Mouse (Mus musculus): ENCODE results near the gene Ubl3. TPM values are rescaled to one million over a fixed set of nuclear protein-coding genes. Genes with fewer than 3 reads are reported as not detected.

Gene Ubl3
- polyA plus RNA-seq, 1 experiment from 2014 or later = 74.8 TPM

DNA sequence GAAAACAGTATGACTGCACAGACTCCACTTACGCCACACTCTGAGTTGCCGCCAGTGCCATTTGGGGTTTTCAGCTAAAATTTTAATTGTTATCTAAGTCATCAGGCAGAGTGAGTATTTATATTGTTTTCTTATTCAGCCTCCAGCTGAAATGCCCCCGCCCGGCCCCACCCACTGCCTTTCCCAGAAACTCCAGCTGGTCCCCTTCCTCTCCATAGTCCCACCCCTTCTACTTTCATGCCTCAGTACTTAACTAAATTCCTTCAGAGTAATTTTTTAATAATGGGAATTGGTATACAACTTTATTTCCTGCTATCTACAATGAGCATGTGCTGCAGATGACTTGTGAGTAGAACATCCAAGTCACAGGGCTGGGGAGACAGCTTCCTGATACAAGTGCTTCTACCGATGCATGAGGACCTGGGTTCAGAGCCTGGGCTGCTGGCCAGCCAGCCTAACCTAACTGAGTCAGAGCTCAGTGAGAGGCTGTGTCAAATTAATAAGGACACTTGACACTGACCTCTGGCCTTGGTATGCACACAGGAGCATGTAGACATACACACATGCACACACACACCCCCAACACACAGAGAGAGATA lies 40.4 kb downstream of the Ubl3 start:
- no peak for ATAC-seq (ENCODE audit: insufficient read depth, low FRiP score, low read depth)
- Histone ChIP-seq H3K9me3 (no peaks in the 10 kb centered on the region), H3K27me3 (replicated peaks) (no peaks in the 10 kb centered on the region), H3K36me3 (no peaks in the 10 kb centered on the region; the same call in 1 of the 2 replicates), H3K4me3 (replicated peaks) (no peak overlapping the region), H3K27ac (no peak overlapping the region), H3K9ac (no peak overlapping the region), H3K4me1 (peaks cover 10% of the 10 kb centered on the region; the same call in 1 of the 2 replicates), H3K4me2 (no peak overlapping the region)
- WGBS = 60% methylated on average over 5 of the region's 5 CpGs

DNA sequence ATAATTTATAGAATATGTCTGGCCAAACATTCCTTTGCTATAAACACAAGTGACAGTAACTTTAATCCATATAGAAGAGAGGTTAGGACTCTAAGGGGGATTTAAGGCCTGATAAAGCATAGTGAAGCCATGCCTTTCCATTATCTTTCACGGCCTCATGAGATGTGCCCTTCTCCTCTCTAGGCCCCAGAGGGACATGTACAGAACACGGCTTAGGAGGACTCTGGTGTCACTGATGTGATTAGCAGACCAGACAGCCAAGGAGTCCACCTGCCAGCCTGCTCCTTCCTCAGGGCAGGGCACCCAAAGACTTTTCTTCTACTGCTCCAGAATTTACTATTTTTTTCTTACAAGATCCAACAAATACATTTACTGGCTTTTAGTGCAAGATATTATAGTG lies 42.3 kb downstream of the Ubl3 start:
- Histone ChIP-seq H3K9me3 (no peaks in the 10 kb centered on the region), H3K27me3 (replicated peaks) (no peaks in the 10 kb centered on the region), H3K27ac (no peak overlapping the region), H3K4me3 (replicated peaks) (no peak overlapping the region), H3K4me1 (peaks cover 10% of the 10 kb centered on the region; the same call in 1 of the 2 replicates), H3K36me3 (peaks cover 5% of the 10 kb centered on the region; the same call in 1 of the 2 replicates), H3K9ac (no peak overlapping the region), H3K4me2 (no peak overlapping the region)
- 53% methylated on average over 2 of the region's 2 CpGs for WGBS
- ATAC-seq (ENCODE audit: insufficient read depth, low FRiP score, low read depth) = no peak

GRCm38 (mm10) chr5:148509731-148510130 lies 42.9 kb downstream of the Ubl3 start:
- Histone ChIP-seq H3K27ac (no peak overlapping the region), H3K4me3 (replicated peaks) (no peak overlapping the region), H3K4me1 (peaks cover 10% of the 10 kb centered on the region; the same call in 1 of the 2 replicates), H3K36me3 (peaks cover 5% of the 10 kb centered on the region; the same call in 1 of the 2 replicates), H3K27me3 (replicated peaks) (no peaks in the 10 kb centered on the region), H3K4me2 (no peak overlapping the region), H3K9me3 (no peaks in the 10 kb centered on the region), H3K9ac (no peak overlapping the region)
- ATAC-seq (ENCODE audit: insufficient read depth, low FRiP score, low read depth) = no peak
- 68% methylated on average over 7 of the region's 7 CpGs for WGBS

GRCm38 (mm10) chr5:148508901-148509604 lies 43.5 kb downstream of the Ubl3 start:
- Histone ChIP-seq H3K9ac (no peak overlapping the region), H3K4me3 (replicated peaks) (no peak overlapping the region), H3K4me1 (peaks cover 10% of the 10 kb centered on the region; the same call in 1 of the 2 replicates), H3K9me3 (no peaks in the 10 kb centered on the region), H3K4me2 (no peak overlapping the region), H3K27me3 (replicated peaks) (no peaks in the 10 kb centered on the region), H3K27ac (no peak overlapping the region), H3K36me3 (peaks cover 5% of the 10 kb centered on the region; the same call in 1 of the 2 replicates)
- 0 out of 2 replicates have a peak, but pooled peaks have one; percentile 50 for ATAC-seq (ENCODE audit: insufficient read depth, low FRiP score, low read depth)
- 70% methylated on average over 11 of the region's 11 CpGs for WGBS

- Histone ChIP-seq H3K36me3 (peaks cover 5% of the 10 kb centered on the region; the same call in 1 of the 2 replicates), H3K9me3 (no peaks in the 10 kb centered on the region), H3K9ac (no peak overlapping the region), H3K27ac (no peak overlapping the region), H3K4me2 (no peak overlapping the region), H3K27me3 (replicated peaks) (no peaks in the 10 kb centered on the region), H3K4me1 (no peaks in the 10 kb centered on the region), H3K4me3 (replicated peaks) (no peak overlapping the region)
- no peak for ATAC-seq (ENCODE audit: insufficient read depth, low FRiP score, low read depth)
- WGBS = 93% methylated on average over 17 of the region's 17 CpGs
Observed at GRCm38 (mm10) chr5:148505381-148505780, 47.2 kb downstream of the Ubl3 start.

DNA sequence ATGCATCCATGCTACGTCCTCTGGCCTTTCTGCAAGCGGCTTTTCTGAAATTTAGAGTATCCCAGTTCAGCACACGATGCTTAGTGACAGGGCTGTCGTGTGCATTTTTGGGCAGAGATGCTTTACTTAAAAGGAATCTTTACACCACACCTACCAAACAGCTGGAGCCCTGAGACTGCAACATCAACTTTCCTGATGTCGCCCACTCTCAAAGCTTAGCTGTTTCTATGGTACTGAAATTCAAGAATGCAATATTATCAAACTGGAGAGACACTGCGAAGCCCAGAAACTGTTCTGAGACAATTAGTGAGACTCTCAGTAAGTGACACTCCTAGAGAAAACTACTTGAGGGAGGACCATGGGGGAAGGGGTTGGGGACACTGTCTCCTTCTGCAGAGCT lies 50.4 kb downstream of the Ubl3 start:
- Histone ChIP-seq H3K4me3 (replicated peaks) (no peak overlapping the region), H3K27me3 (replicated peaks) (no peaks in the 10 kb centered on the region), H3K36me3 (peaks cover 5% of the 10 kb centered on the region; the same call in 1 of the 2 replicates), H3K9ac (no peak overlapping the region), H3K27ac (no peak overlapping the region), H3K9me3 (no peaks in the 10 kb centered on the region), H3K4me2 (no peak overlapping the region), H3K4me1 (no peaks in the 10 kb centered on the region)
- no peak for ATAC-seq (ENCODE audit: insufficient read depth, low FRiP score, low read depth)
- WGBS = 88% methylated on average over 6 of the region's 6 CpGs

GRCm38 (mm10) chr5:148501228-148501957 lies 51.2 kb downstream of the Ubl3 start:
- Histone ChIP-seq H3K9ac (no peak overlapping the region), H3K4me3 (replicated peaks) (no peak overlapping the region), H3K27me3 (replicated peaks) (no peaks in the 10 kb centered on the region), H3K9me3 (no peaks in the 10 kb centered on the region), H3K27ac (no peak overlapping the region), H3K4me2 (no peak overlapping the region), H3K36me3 (peaks cover 5% of the 10 kb centered on the region; the same call in 1 of the 2 replicates), H3K4me1 (no peaks in the 10 kb centered on the region)
- 78% methylated on average over 6 of the region's 6 CpGs for WGBS
- ATAC-seq (ENCODE audit: insufficient read depth, low FRiP score, low read depth) = no peak

GRCm38 (mm10) chr5:148500516-148500915 lies 52.1 kb downstream of the Ubl3 start:
- H3K36me3 ChIP-seq = no peaks in the 10 kb centered on the region
- H3K27me3 ChIP-seq (replicated peaks) = no peaks in the 10 kb centered on the region
- WGBS = 75% methylated on average over 8 of the region's 8 CpGs
- no peak overlapping the region for H3K4me2 ChIP-seq
- no peak for ATAC-seq (ENCODE audit: insufficient read depth, low FRiP score, low read depth)
- H3K9ac ChIP-seq = no peak overlapping the region
- no peak overlapping the region for H3K4me3 ChIP-seq (replicated peaks)
- H3K9me3 ChIP-seq = no peaks in the 10 kb centered on the region
- no peaks in the 10 kb centered on the region for H3K4me1 ChIP-seq
- no peak overlapping the region for H3K27ac ChIP-seq

DNA sequence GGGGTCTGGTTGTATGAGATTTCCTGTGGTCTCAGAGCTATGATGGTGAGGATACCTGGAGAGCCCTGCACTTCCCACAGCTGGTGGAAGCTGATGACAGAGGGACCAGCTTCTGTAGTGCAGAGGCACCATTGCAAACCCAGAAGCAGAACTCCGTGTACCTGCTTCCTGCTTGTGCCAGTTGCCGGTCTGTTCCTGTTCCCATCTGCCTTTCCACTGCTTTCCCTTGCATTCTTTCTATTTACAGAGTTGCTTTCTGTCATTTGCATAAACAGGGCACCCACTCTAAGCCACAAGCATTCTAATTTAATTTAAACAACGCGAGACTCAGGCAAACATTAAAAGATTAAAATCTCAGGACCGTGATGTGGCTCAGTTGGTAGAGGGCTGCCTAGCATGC lies 53.0 kb downstream of the Ubl3 start:
- no peak overlapping the region for H3K4me2 ChIP-seq
- H3K4me1 ChIP-seq = no peaks in the 10 kb centered on the region
- no peak for ATAC-seq (ENCODE audit: insufficient read depth, low FRiP score, low read depth)
- no peaks in the 10 kb centered on the region for H3K9me3 ChIP-seq
- no peak overlapping the region for H3K4me3 ChIP-seq (replicated peaks)
- no peak overlapping the region for H3K9ac ChIP-seq
- WGBS = 59% methylated on average over 5 of the region's 5 CpGs
- no peak overlapping the region for H3K27ac ChIP-seq
- H3K36me3 ChIP-seq = no peaks in the 10 kb centered on the region
- H3K27me3 ChIP-seq (replicated peaks) = no peaks in the 10 kb centered on the region

DNA sequence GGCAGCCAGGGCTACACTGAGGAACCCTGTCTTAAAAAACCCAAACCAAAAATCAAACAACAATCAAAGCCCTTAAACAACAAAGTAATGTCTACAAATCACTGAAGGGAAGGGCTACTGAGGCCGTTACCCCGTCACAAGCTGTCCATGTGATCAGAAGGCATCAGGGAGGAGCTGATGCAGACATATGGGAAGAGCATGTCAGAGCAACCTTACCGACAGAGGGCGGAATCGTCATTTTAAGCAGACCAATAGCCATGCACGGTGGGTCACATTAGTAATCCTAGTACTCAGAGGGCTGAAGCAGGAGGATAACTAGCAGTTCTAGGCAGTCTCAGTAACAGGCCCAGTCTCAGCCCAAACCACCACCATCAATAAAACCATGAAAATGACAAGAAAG lies 56.6 kb downstream of the Ubl3 start:
- H3K36me3 ChIP-seq = no peaks in the 10 kb centered on the region
- 85% methylated on average over 6 of the region's 6 CpGs for WGBS
- H3K9me3 ChIP-seq = no peaks in the 10 kb centered on the region
- H3K27ac ChIP-seq = no peak overlapping the region
- H3K4me1 ChIP-seq = no peaks in the 10 kb centered on the region
- no peak overlapping the region for H3K4me2 ChIP-seq
- no peak overlapping the region for H3K9ac ChIP-seq
- H3K27me3 ChIP-seq (replicated peaks) = no peaks in the 10 kb centered on the region
- no peak for ATAC-seq (ENCODE audit: insufficient read depth, low FRiP score, low read depth)
- no peak overlapping the region for H3K4me3 ChIP-seq (replicated peaks)

- Histone ChIP-seq H3K4me2 (0 out of 2 replicates have a peak overlapping the region, but pooled peaks have one; percentile 26), H3K9me3 (no peaks in the 10 kb centered on the region), H3K27ac (no peak overlapping the region), H3K9ac (no peak overlapping the region), H3K4me3 (replicated peaks) (no peak overlapping the region), H3K4me1 (no peaks in the 10 kb centered on the region), H3K36me3 (no peaks in the 10 kb centered on the region), H3K27me3 (replicated peaks) (no peaks in the 10 kb centered on the region)
- 40% methylated on average over 10 of the region's 10 CpGs for WGBS
- no peak; the same call in 1 of the 2 replicates for ATAC-seq (ENCODE audit: insufficient read depth, low FRiP score, low read depth)
Observed at GRCm38 (mm10) chr5:148495173-148495572, 57.4 kb downstream of the Ubl3 start.

DNA sequence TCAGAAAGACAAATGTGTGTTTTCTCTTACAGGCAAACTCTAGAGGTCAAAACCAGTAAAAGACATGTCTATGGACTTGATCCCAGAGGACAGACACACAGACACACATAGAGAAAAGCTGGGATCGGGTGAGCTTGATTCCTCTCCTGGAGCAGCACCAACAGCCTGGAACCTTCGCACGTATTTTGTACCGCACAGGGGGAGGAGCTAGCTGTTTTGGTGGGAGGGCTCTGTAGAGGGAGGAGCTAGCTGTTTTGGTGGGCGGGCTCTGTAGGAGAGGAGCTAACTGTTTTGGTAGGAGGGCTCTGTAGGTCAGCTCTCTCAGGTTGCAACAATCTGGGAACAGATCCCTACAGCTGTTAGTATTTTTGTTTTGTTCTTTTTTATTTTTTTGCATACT lies 58.3 kb downstream of the Ubl3 start:
- no peak overlapping the region for H3K4me3 ChIP-seq (replicated peaks)
- H3K27ac ChIP-seq = no peak overlapping the region
- H3K27me3 ChIP-seq (replicated peaks) = no peaks in the 10 kb centered on the region
- WGBS = 91% methylated on average over 5 of the region's 5 CpGs
- H3K9me3 ChIP-seq = no peaks in the 10 kb centered on the region
- ATAC-seq (ENCODE audit: insufficient read depth, low FRiP score, low read depth) = no peak; the same call in 1 of the 2 replicates
- H3K4me1 ChIP-seq = no peaks in the 10 kb centered on the region
- H3K9ac ChIP-seq = no peak overlapping the region
- no peak overlapping the region for H3K4me2 ChIP-seq
- H3K36me3 ChIP-seq = no peaks in the 10 kb centered on the region
